Mouse (Mus musculus) liver, adult 2 months (tissue): ENCODE measurements at regions not wholly inside any gene's neighbourhood (a gene's known extent, or its start where the extent isn't known, plus 50 kb on each side); places are given as distances from the start of the nearest gene placed in this dataset.

Experiments used
- CTCF ChIP-seq: fragments of 200-500 bp; IDR thresholded peaks from 2 replicates; pipeline ENCODE4 v1.5.1; 2011; ENCODE audit warnings: low read depth, low read length, control low read depth
- POLR2A ChIP-seq: fragments of 200-500 bp; IDR thresholded peaks from 2 replicates; pipeline ENCODE4 v1.6.1; 2011; ENCODE audit warnings: low read length, control low read depth; ENCODE audit not compliant: insufficient read depth; ENCODE audit errors: extremely low read depth

DNA sequence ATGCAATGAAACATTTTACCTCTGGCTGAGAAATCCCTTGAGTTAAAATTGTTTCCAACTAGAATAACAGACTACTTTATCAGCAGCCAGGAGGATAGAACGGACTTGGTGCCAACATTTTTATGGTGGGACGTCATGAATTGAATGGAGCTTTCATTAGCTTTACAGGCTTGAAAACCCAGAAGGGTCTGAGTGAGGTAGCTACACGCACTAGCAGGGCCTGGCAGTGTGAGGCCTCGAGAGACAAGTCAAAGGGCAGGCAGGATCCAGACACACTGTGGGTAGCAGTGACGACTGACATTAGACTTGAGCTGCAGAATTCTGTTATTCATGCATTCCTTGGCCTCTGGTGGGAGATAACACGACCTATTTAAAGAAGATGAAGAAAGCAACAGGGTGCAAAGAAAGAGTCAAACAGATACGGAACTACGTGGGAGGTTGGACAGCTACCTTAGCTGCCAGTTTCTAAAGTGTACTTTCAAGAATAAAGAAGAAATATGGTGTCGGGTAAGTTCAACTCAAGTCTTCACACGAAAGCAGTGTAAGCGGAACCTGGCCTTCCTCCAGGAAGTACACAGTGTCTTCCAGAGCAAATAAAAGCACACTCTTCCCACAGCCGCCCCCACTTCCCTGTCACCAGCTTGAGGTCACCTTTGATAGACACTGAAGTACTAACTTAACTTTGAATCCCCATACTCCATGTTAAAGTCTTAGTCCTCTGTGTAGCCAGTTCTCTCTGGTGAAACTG, 53.2 kb upstream of the Acbd6 start:
- TF ChIP-seq CTCF: no peak
- TF ChIP-seq POLR2A: no peak
